Comparison of ENCODE assay signal across 17 mouse cellular contexts in genomic region chr4:83829718-83830459, GRCm38 (mm10).
"Had no signal": no experiment of that assay in that cellular context is flagged by ENCODE, and none has a peak within 500 bp of the region (broad histone marks: within the 10 kb centered on the region; RNA-seq: fewer than 3 reads in every experiment).

No protein-coding gene starts in this region.

- H3K27me3 ChIP-seq: lung, embryonic 15.5 days; megakaryocyte, embryonic 14.5 days; midbrain, embryonic 12.5 days; neural tube, embryonic 12.5 days; stomach, embryonic 15.5 days had no signal

- H3K9me3 ChIP-seq: lung, embryonic 15.5 days; megakaryocyte, embryonic 14.5 days; midbrain, embryonic 12.5 days; neural tube, embryonic 12.5 days; stomach, embryonic 15.5 days had no signal

- DNase-seq: lung, adult 2 months; lung, postnatal 14 days; lung, postnatal 36 days; midbrain, embryonic 14.5 days; right cerebral cortex, postnatal 14 days; thymus, adult 2 months; thymus, postnatal 25 days; thymus, postnatal 4 days had no signal

- H3K4me1 ChIP-seq: megakaryocyte, embryonic 14.5 days; midbrain, embryonic 12.5 days; neural tube, embryonic 12.5 days; stomach, embryonic 15.5 days had no signal

- H3K36me3 ChIP-seq: lung, embryonic 15.5 days; midbrain, embryonic 12.5 days; neural tube, embryonic 12.5 days; stomach, embryonic 15.5 days had no signal

- H3K9ac ChIP-seq: lung, embryonic 15.5 days; midbrain, embryonic 12.5 days; neural tube, embryonic 12.5 days; stomach, embryonic 15.5 days had no signal

- H3K4me3 ChIP-seq: lung, embryonic 15.5 days; megakaryocyte, embryonic 14.5 days; midbrain, embryonic 12.5 days; neural tube, embryonic 12.5 days; stomach, embryonic 15.5 days had no signal

- ATAC-seq: lung, postnatal 0 days; midbrain, embryonic 16.5 days had no signal

- H3K4me2 ChIP-seq: lung, embryonic 15.5 days; midbrain, embryonic 12.5 days; neural tube, embryonic 12.5 days; stomach, embryonic 15.5 days had no signal

- H3K27ac ChIP-seq: lung, embryonic 15.5 days; macrophage; midbrain, embryonic 12.5 days; neural tube, embryonic 12.5 days; stomach, embryonic 15.5 days; stomach, postnatal 0 days had no signal
